Mouse (Mus musculus): ENCODE data around the gene Trim15. TPM values are rescaled to one million over a fixed set of nuclear protein-coding genes. Genes with fewer than 3 reads are reported as not detected.

Gene Trim15
- polyA plus RNA-seq, 1 experiment from 2014 or later: 0.33 TPM

DNA sequence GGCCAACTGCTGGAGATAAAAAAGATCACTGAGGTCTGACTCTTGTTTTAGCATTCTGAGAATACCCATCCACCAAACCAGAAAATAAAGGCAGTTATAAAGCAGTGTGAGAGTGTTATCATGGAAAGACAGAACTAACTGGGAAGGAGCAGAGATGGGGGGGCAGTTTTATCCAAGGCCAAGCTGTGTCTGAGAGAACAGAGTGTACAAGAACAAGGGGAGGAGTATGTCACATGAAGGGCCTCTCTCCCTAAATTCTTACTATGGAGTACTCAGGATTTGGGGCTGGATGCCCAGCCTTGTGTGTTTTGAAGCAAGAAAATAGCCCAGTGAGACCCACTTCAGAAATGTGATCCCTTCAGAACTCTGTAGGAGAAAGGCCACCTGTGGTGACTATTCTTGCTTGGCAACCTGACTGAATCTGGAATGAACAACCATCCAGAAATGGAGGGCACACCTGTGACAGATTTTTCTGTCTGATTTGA lies 26.0 kb downstream of the Trim15 start:
- Histone ChIP-seq H3K27ac (replicated peaks; ENCODE audit: low read depth, low read length) (no peak overlapping the region), H3K4me3 (replicated peaks; ENCODE audit: low read depth, low read length) (no peak overlapping the region), H3K36me3 (ENCODE audit: control insufficient read depth, insufficient read depth, low read length) (0 out of 2 replicates have a peak, but pooled peaks cover 9% of the 10 kb centered on the region), H3K9ac (replicated peaks; ENCODE audit: low read length) (no peak overlapping the region), H3K27me3 (ENCODE audit: control insufficient read depth, insufficient read depth, low read length) (no peaks in the 10 kb centered on the region), H3K4me1 (ENCODE audit: control insufficient read depth, insufficient read depth, low read length) (peaks cover 9% of the 10 kb centered on the region; the same call in 1 of the 2 replicates), H3K9me3 (ENCODE audit: control insufficient read depth, low read length) (no peaks in the 10 kb centered on the region), H3K4me2 (ENCODE audit: low read length) (no peak overlapping the region)
- ATAC-seq (ENCODE audit: low FRiP score, low TSS enrichment) (no peak), DNase-seq (no peak)

DNA sequence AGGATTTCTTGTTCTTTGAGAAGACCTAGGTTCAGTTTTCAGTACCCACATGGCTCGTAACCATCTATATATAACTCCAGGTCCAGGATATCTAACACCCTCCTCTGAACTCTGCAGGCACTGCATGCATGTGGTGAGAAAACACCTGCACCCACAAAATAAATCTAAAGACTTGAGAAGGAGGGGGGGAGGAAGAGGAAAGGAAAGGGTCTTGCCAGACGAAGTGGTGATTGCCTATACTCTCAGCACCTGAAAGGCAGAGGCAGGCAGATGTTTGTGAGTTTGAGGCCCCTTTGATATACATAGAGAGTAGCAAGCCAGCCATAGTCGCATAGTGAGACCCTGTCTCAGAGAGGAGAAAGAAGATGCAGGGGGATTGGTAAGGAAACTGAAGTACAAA lies 27.1 kb downstream of the Trim15 start:
- Histone ChIP-seq H3K36me3 (ENCODE audit: control insufficient read depth, insufficient read depth, low read length) (0 out of 2 replicates have a peak, but pooled peaks cover 9% of the 10 kb centered on the region), H3K27ac (replicated peaks; ENCODE audit: low read depth, low read length) (no peak overlapping the region), H3K4me2 (ENCODE audit: low read length) (no peak overlapping the region), H3K4me3 (replicated peaks; ENCODE audit: low read depth, low read length) (no peak overlapping the region), H3K9ac (replicated peaks; ENCODE audit: low read length) (no peak overlapping the region), H3K27me3 (ENCODE audit: control insufficient read depth, insufficient read depth, low read length) (no peaks in the 10 kb centered on the region), H3K4me1 (ENCODE audit: control insufficient read depth, insufficient read depth, low read length) (peaks cover 10% of the 10 kb centered on the region; the same call in 1 of the 2 replicates), H3K9me3 (ENCODE audit: control insufficient read depth, low read length) (no peaks in the 10 kb centered on the region)
- no peak for ATAC-seq (ENCODE audit: low FRiP score, low TSS enrichment)
- 87% methylated on average over 3 of the region's 3 CpGs for WGBS
- no peak for DNase-seq

DNA sequence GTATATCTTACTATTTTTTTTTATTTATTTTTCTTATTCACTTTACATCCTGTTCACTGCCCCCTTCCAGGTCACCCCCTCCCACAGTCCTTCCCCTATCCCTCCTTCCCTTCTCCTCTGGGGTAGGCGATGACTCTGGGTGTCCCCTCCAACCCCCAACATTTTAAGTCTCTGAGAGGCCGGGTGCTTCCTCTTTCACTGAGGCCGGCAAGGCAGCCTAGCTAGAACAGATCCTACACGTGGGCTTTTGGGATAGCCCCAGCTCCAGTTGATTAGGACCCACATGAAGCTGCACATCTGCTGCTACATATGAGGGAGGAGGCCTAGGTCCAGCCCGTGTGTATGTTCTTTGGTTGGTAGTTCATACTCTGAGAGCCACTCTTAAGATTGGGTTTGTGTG lies 28.0 kb downstream of the Trim15 start:
- WGBS: 88% methylated on average over 5 of the region's 5 CpGs

DNA sequence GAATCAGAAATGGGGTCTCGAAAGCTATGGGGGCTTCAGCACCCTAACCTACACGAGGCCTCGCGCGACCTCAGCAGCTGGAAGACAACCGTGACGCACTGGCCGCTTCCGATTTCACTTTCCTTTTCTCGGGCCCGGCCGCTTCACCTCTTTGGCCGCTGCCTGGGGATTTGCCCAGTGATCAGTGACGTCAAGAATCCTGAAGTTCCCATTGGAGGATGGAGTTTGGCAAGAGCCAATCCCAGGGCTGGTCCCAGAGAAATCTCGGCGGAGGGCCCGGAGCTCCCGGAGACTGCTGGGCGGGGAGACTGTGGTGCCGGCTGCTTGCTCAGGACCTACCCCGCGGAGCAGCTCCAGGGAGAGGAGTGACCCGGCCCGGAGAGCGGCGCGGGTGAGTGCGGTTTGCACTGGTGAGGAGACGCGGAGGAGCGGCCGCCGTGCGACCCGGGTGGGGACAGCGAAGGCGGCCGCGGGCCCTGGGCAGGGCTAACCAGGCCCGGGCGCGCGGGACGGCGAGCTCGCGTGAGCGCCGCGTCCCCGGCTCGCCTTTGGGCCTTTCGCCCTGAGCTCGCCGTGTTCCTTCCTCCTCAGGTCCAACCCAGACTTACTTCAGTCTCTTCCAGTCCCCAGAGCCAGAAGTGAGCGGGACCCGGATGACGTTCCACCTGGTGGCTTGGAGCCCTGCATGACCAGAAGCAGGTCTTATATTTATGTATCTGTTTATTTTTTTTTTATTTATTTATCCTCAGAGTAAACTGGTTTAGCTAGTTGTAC lies 29.9 kb downstream of the Trim15 start, which contains the start of gene Trim26:
Gene Trim26 (plus strand): TSS at position 261 of the 774 bp plus-strand sequence.
- DNase-seq (peak; percentile 98), ATAC-seq (ENCODE audit: low FRiP score, low TSS enrichment) (peak; percentile 98)
- WGBS: under 1% methylated on average over 58 of the region's 58 CpGs
- H3K36me3 ChIP-seq (ENCODE audit: control insufficient read depth, insufficient read depth, low read length): 0 out of 2 replicates have a peak, but pooled peaks cover under 1% of the 10 kb centered on the region
- peaks cover 10% of the 10 kb centered on the region; the same call in 1 of the 2 replicates for H3K4me1 ChIP-seq (ENCODE audit: control insufficient read depth, insufficient read depth, low read length)
- H3K27me3 ChIP-seq (ENCODE audit: control insufficient read depth, insufficient read depth, low read length): no peaks in the 10 kb centered on the region
- H3K27ac ChIP-seq (replicated peaks; ENCODE audit: low read depth, low read length): peak within 1 kb of the TSS; percentile 91
- H3K4me2 ChIP-seq (ENCODE audit: low read length): peak within 1 kb of the TSS; percentile 64
- peak within 1 kb of the TSS; percentile 80 for H3K4me3 ChIP-seq (replicated peaks; ENCODE audit: low read depth, low read length)
- no peaks in the 10 kb centered on the region for H3K9me3 ChIP-seq (ENCODE audit: control insufficient read depth, low read length)
- peak within 1 kb of the TSS; percentile 84 for H3K9ac ChIP-seq (replicated peaks; ENCODE audit: low read length)

More for the DNA sequence above, 28.0 kb downstream of the Trim15 start:
- DNase-seq (no peak), ATAC-seq (ENCODE audit: low FRiP score, low TSS enrichment) (no peak)
- Histone ChIP-seq H3K9me3 (ENCODE audit: control insufficient read depth, low read length) (no peaks in the 10 kb centered on the region), H3K36me3 (ENCODE audit: control insufficient read depth, insufficient read depth, low read length) (0 out of 2 replicates have a peak, but pooled peaks cover 6% of the 10 kb centered on the region), H3K27me3 (ENCODE audit: control insufficient read depth, insufficient read depth, low read length) (no peaks in the 10 kb centered on the region), H3K27ac (replicated peaks; ENCODE audit: low read depth, low read length) (no peak overlapping the region), H3K9ac (replicated peaks; ENCODE audit: low read length) (no peak overlapping the region), H3K4me1 (ENCODE audit: control insufficient read depth, insufficient read depth, low read length) (peaks cover 10% of the 10 kb centered on the region; the same call in 1 of the 2 replicates), H3K4me3 (replicated peaks; ENCODE audit: low read depth, low read length) (no peak overlapping the region), H3K4me2 (ENCODE audit: low read length) (no peak overlapping the region)

DNA sequence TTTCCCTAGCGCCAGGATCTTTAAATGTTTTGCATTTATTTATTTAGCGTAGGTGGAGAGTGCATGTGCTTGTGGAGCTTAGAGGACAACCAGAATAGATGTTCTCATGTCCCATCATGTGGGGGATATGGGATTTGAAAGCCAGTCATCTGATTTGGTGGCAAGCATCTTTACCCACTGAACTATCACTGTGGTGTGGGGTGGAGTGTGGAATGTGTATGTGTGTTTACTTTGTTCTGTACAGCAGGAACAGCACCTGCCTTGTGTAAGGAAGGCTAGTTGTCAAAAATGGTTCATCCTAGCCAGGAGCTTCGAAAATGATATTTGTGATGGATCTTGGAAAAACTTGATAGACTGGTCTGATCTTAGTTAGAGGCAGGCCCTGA lies 30.6 kb downstream of the Trim15 start:
- Histone ChIP-seq H3K36me3 (ENCODE audit: control insufficient read depth, insufficient read depth, low read length) (no peaks in the 10 kb centered on the region), H3K9ac (replicated peaks; ENCODE audit: low read length) (peak overlapping the region; percentile 84; the same call in 1 of the 2 replicates), H3K27ac (replicated peaks; ENCODE audit: low read depth, low read length) (peak overlapping the region; percentile 91), H3K4me2 (ENCODE audit: low read length) (peak overlapping the region; percentile 64), H3K9me3 (ENCODE audit: control insufficient read depth, low read length) (no peaks in the 10 kb centered on the region), H3K4me1 (ENCODE audit: control insufficient read depth, insufficient read depth, low read length) (peaks cover 10% of the 10 kb centered on the region; the same call in 1 of the 2 replicates), H3K4me3 (replicated peaks; ENCODE audit: low read depth, low read length) (peak overlapping the region; percentile 80), H3K27me3 (ENCODE audit: control insufficient read depth, insufficient read depth, low read length) (no peaks in the 10 kb centered on the region)
- 0 out of 2 replicates have a peak, but pooled peaks have one; percentile 9 for ATAC-seq (ENCODE audit: low FRiP score, low TSS enrichment)
- 13% methylated on average over 3 of the region's 3 CpGs for WGBS
- DNase-seq: no peak

DNA sequence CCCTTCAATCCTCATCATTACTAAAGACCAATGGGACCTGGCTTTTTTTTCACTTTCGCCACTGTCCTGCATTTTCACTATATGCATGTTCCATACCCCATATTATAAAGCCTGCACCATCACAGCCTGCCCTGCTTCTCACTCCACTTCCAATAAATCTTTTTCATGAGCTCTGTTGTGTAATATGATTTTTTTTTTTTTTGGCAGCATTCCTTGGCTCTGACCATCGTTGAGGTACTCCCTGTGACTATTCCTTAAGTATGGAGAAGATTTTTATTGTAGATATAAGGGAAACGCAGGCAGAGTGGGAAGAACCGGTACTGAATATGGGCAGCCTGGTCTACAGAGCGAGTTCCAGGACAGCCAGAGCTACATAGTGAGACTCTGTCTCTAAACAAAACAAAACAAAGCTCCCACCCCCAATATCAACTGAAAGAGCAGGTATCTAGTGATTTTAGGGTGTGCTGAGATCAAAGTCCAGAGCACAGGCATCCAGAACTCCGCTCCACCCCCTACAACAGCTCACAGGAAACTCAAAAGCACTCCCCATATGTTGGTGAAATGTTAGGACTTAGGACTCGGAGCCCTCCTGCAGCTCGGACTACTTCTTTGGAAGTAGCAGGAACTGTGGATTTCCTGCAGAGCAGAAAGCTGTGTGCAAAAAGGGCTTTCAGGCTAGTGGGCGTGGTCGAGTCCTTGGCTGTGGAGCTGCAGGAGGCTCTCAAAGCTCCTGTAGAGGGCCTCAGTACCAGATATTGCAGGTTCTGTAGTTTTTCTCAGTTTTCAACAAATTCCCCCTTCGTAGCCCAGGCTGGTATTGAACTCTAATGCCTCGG lies 31.2 kb downstream of the Trim15 start:
- peak; percentile 68 for DNase-seq
- Histone ChIP-seq H3K4me2 (ENCODE audit: low read length) (peak overlapping the region; percentile 64), H3K27me3 (ENCODE audit: control insufficient read depth, insufficient read depth, low read length) (no peaks in the 10 kb centered on the region), H3K27ac (replicated peaks; ENCODE audit: low read depth, low read length) (peak overlapping the region; percentile 91; the same call in 1 of the 2 replicates), H3K9me3 (ENCODE audit: control insufficient read depth, low read length) (no peaks in the 10 kb centered on the region), H3K36me3 (ENCODE audit: control insufficient read depth, insufficient read depth, low read length) (no peaks in the 10 kb centered on the region), H3K4me3 (replicated peaks; ENCODE audit: low read depth, low read length) (no peak overlapping the region), H3K9ac (replicated peaks; ENCODE audit: low read length) (no peak overlapping the region), H3K4me1 (ENCODE audit: control insufficient read depth, insufficient read depth, low read length) (peaks cover 10% of the 10 kb centered on the region; the same call in 1 of the 2 replicates)
- 34% methylated on average over 12 of the region's 12 CpGs for WGBS
- no peak for ATAC-seq (ENCODE audit: low FRiP score, low TSS enrichment)

DNA sequence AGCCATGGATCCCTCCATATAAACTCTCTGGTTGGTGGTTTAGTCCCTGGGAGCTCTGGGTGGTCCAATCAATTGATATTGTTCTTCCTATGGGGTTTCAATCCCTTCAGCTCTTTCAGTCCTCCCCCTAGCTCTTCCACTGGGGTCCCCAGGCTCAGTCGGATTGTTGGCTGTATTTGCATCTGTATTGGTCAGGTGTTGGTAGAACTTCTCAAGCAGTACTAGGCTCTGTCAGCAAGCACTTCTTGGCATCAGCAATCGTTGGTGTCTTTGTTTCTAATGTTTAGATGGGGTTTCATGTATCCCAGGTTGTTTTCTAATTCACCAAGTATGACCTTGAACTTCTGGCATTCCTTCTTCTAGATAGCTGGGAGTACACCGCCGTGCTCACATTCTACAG lies 34.3 kb downstream of the Trim15 start:
- Histone ChIP-seq H3K9me3 (ENCODE audit: control insufficient read depth, low read length) (no peaks in the 10 kb centered on the region), H3K4me2 (ENCODE audit: low read length) (no peak overlapping the region), H3K4me1 (ENCODE audit: control insufficient read depth, insufficient read depth, low read length) (peaks cover 7% of the 10 kb centered on the region; the same call in 1 of the 2 replicates), H3K27ac (replicated peaks; ENCODE audit: low read depth, low read length) (no peak overlapping the region), H3K9ac (replicated peaks; ENCODE audit: low read length) (no peak overlapping the region), H3K36me3 (ENCODE audit: control insufficient read depth, insufficient read depth, low read length) (no peaks in the 10 kb centered on the region), H3K4me3 (replicated peaks; ENCODE audit: low read depth, low read length) (no peak overlapping the region), H3K27me3 (ENCODE audit: control insufficient read depth, insufficient read depth, low read length) (no peaks in the 10 kb centered on the region)
- no peak for DNase-seq
- no peak for ATAC-seq (ENCODE audit: low FRiP score, low TSS enrichment)
- WGBS: 61% methylated on average over 4 of the region's 4 CpGs

DNA sequence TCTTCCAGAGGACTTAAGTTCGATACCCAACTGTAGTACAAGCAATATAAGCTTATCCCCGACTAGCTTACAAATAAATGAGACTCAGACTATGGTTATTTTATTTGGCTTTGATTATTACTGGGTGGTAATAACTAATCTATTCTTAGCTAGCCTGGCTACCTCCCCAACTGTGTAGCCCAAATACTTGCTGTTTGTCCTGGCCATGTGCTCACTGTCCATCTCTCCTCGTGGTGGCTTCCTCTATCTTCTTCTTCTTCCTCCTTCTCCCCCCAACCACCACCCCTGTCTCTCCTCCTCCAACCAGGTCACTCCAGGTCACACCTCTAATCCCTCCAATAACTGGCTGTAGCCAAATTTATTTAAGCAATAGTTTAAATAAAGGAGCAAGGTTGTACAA lies 36.5 kb downstream of the Trim15 start:
- 84% methylated on average over 3 of the region's 3 CpGs for WGBS
- Histone ChIP-seq H3K27me3 (ENCODE audit: control insufficient read depth, insufficient read depth, low read length) (no peaks in the 10 kb centered on the region), H3K27ac (replicated peaks; ENCODE audit: low read depth, low read length) (no peak overlapping the region), H3K4me1 (ENCODE audit: control insufficient read depth, insufficient read depth, low read length) (no peaks in the 10 kb centered on the region), H3K36me3 (ENCODE audit: control insufficient read depth, insufficient read depth, low read length) (no peaks in the 10 kb centered on the region), H3K4me2 (ENCODE audit: low read length) (no peak overlapping the region), H3K9ac (replicated peaks; ENCODE audit: low read length) (no peak overlapping the region), H3K9me3 (ENCODE audit: control insufficient read depth, low read length) (no peaks in the 10 kb centered on the region), H3K4me3 (replicated peaks; ENCODE audit: low read depth, low read length) (no peak overlapping the region)
- ATAC-seq (ENCODE audit: low FRiP score, low TSS enrichment): no peak
- no peak for DNase-seq

All from midbrain, embryonic 14.5 days (tissue).